Mouse (Mus musculus): ENCODE measurements at regions not wholly inside any gene's neighbourhood (a gene's known extent, or its start where the extent isn't known, plus 50 kb on each side); places are given as distances from the start of the nearest gene placed in this dataset.

- TF ChIP-seq CTCF (IDR thresholded peaks at IDR 0.05; ENCODE audit: borderline replicate concordance, insufficient read depth, low read depth, low read length) (no peak), POLR2A (IDR thresholded peaks at IDR 0.05; ENCODE audit: borderline replicate concordance, insufficient read depth, low read length) (no peak)
Measured at GRCm38 (mm10) chr3:21544456-21544855, 532.0 kb upstream of the Tbl1xr1 start.
